Mouse (Mus musculus): ENCODE measurements around the gene Trove2. TPM values are rescaled to one million over a fixed set of nuclear protein-coding genes. Genes with fewer than 3 reads are reported as not detected.

Gene Trove2
- polyA plus RNA-seq, 1 experiment = 0.46 TPM

DNA sequence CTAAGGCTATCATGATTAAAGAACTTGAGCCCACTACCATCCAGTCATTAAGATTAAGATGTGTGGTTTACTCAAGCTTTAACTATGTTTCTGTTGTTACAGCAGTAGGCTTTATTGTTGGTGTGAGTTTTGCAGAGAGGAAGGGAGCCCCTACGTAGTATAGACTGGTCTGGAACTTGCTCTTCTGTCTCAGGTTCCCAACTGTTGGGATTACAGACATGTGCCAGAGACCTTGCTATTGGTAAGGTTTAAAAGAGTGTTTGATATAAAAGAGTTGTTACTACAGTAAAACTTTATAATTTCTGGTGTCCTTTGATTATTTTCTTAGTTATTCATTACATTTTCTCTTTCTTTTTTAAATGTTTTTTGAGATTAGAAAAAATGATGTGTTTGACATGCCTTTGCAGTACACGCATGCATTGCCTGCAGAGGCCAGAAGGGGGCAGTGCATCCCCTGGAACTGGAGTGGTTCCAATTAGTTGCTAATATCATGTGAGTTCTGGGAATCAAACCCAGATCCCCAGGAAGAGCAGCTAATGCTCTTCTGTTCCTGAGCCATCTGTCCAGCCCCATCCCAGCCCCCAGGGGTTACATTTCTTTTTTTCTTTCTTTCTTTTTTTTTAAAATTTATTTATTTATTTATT, 11.8 kb upstream of the Trove2 start:
- no peak overlapping the region for H3K27ac ChIP-seq (ENCODE audit: insufficient read depth, low read length)
- no peaks in the 10 kb centered on the region for H3K27me3 ChIP-seq (ENCODE audit: control insufficient read depth, insufficient read depth, low read length)
- no peaks in the 10 kb centered on the region for H3K36me3 ChIP-seq (ENCODE audit: control insufficient read depth, insufficient read depth, low read length)
- no peaks in the 10 kb centered on the region for H3K4me1 ChIP-seq (ENCODE audit: control insufficient read depth, insufficient read depth, insufficient read length)
- TF ChIP-seq CTCF (IDR thresholded peaks at IDR 0.05; ENCODE audit: extremely low read depth, insufficient read depth, insufficient read length, insufficient replicate concordance) = peak; percentile 74; the same call in 1 of the 2 replicates
- no peak for TF ChIP-seq POLR2A (IDR thresholded peaks at IDR 0.05; ENCODE audit: low read depth, low read length)
- WGBS = 84% methylated on average over 2 of the region's 2 CpGs
- no peak overlapping the region for H3K4me3 ChIP-seq (ENCODE audit: extremely low read depth, insufficient read depth, insufficient read length)
- peak in 1 of 2 experiments; percentile 54 for DNase-seq (ENCODE audit: low read depth in 1 of 2, low spot score in 2 of 2)

DNA sequence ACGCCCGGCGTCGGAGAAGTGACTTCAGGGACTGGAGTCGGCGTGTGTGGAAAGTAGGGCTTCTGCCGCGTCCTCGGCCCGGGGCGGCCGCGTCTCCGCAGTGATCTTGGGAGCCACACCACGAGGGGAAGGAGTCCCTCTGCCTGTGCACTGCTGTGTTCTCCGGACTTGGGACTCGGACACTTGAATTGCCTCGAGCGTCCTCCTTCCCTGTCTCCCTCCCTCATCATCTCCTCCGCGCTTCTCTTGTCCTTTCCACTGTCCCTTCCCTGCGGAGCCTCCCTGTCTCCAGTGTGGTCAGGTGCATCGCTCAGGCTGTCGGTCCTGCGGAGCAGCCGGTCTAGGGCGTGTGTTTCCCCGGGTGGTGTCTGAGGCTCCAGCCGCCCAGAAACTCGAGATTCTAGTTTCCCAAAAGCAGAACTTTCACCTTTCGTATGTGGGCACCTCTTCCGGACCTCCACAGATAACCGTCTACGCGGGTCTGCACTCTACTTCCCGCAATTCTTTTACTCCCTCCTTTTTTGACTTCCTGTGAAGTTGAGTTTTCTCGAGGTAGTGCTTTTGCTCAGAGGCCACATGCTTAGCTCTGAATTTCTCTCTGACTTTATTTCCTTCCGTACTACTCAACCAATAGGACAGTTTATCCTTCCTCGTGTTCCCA, 820 bp upstream of the Trove2 start:
- peak in 1 of 2 experiments; percentile 4 for DNase-seq (ENCODE audit: low read depth in 1 of 2, low spot score in 2 of 2)
- Histone ChIP-seq H3K27ac (ENCODE audit: insufficient read depth, low read length) (peak overlapping the region; percentile 76), H3K36me3 (ENCODE audit: control insufficient read depth, insufficient read depth, low read length) (no peaks in the 10 kb centered on the region; the same call in 1 of the 2 replicates), H3K4me1 (ENCODE audit: control insufficient read depth, insufficient read depth, insufficient read length) (no peaks in the 10 kb centered on the region; the same call in 1 of the 2 replicates), H3K4me3 (ENCODE audit: extremely low read depth, insufficient read depth, insufficient read length) (peak overlapping the region; percentile 69), H3K27me3 (ENCODE audit: control insufficient read depth, insufficient read depth, low read length) (no peaks in the 10 kb centered on the region)
- TF ChIP-seq CTCF (IDR thresholded peaks at IDR 0.05; ENCODE audit: extremely low read depth, insufficient read depth, insufficient read length, insufficient replicate concordance) (no peak), POLR2A (IDR thresholded peaks at IDR 0.05; ENCODE audit: low read depth, low read length) (no peak)
- 1% methylated on average over 31 of the region's 39 CpGs for WGBS

DNA sequence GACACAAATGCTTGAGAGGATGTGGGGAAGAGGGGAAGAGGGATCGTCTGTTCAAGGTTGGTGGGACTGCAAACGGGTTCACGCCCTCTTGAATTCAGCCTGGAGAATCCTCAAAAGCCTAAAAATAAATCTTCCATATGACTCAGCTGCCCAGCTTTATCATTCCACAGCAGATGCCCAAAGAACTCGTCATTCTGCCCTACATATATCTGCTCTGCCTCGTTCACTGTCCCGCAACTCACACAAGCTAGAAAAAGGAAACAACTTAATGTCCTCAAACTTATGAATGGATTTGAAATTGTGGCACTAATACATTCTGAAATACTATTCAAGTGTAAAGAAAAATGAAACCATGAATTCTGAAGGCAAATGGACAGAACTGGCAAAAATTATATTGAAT, 3.0 kb downstream of the Trove2 start:
- 76% methylated on average over 6 of the region's 6 CpGs for WGBS
- no peaks in the 10 kb centered on the region; the same call in 1 of the 2 replicates for H3K4me1 ChIP-seq (ENCODE audit: control insufficient read depth, insufficient read depth, insufficient read length)
- H3K36me3 ChIP-seq (ENCODE audit: control insufficient read depth, insufficient read depth, low read length) = 0 out of 2 replicates have a peak, but pooled peaks cover 2% of the 10 kb centered on the region
- no peak for DNase-seq (ENCODE audit: low read depth in 1 of 2, low spot score in 2 of 2)
- H3K27me3 ChIP-seq (ENCODE audit: control insufficient read depth, insufficient read depth, low read length) = no peaks in the 10 kb centered on the region
- no peak overlapping the region for H3K4me3 ChIP-seq (ENCODE audit: extremely low read depth, insufficient read depth, insufficient read length)
- TF ChIP-seq POLR2A (IDR thresholded peaks at IDR 0.05; ENCODE audit: low read depth, low read length) = no peak
- TF ChIP-seq CTCF (IDR thresholded peaks at IDR 0.05; ENCODE audit: extremely low read depth, insufficient read depth, insufficient read length, insufficient replicate concordance) = no peak
- no peak overlapping the region for H3K27ac ChIP-seq (ENCODE audit: insufficient read depth, low read length)

DNA sequence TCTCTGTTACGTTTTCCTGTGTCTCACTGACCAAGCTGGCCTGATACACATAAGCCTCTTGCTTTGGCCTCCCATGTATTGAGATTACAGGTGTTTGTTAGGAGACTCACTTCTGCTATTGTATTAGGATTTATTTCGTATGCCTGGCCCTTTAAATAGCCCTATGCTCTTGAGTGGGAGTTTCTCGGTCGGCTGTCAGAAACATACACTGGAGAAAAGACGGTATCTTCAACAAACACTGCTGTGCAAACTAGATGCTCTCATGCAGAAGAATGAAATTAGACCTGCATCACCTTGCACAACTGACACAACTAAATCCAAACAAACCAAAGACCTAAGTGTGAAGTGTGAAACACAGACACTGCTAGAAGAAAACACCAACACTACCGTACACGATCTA, 3.8 kb downstream of the Trove2 start:
- Histone ChIP-seq H3K4me3 (ENCODE audit: extremely low read depth, insufficient read depth, insufficient read length) (no peak overlapping the region), H3K27ac (ENCODE audit: insufficient read depth, low read length) (no peak overlapping the region), H3K36me3 (ENCODE audit: control insufficient read depth, insufficient read depth, low read length) (0 out of 2 replicates have a peak, but pooled peaks cover 2% of the 10 kb centered on the region), H3K4me1 (ENCODE audit: control insufficient read depth, insufficient read depth, insufficient read length) (no peaks in the 10 kb centered on the region; the same call in 1 of the 2 replicates), H3K27me3 (ENCODE audit: control insufficient read depth, insufficient read depth, low read length) (no peaks in the 10 kb centered on the region)
- 83% methylated on average over 7 of the region's 7 CpGs for WGBS
- no peak for DNase-seq (ENCODE audit: low read depth in 1 of 2, low spot score in 2 of 2)
- TF ChIP-seq CTCF (IDR thresholded peaks at IDR 0.05; ENCODE audit: extremely low read depth, insufficient read depth, insufficient read length, insufficient replicate concordance) (no peak), POLR2A (IDR thresholded peaks at IDR 0.05; ENCODE audit: low read depth, low read length) (no peak)

DNA sequence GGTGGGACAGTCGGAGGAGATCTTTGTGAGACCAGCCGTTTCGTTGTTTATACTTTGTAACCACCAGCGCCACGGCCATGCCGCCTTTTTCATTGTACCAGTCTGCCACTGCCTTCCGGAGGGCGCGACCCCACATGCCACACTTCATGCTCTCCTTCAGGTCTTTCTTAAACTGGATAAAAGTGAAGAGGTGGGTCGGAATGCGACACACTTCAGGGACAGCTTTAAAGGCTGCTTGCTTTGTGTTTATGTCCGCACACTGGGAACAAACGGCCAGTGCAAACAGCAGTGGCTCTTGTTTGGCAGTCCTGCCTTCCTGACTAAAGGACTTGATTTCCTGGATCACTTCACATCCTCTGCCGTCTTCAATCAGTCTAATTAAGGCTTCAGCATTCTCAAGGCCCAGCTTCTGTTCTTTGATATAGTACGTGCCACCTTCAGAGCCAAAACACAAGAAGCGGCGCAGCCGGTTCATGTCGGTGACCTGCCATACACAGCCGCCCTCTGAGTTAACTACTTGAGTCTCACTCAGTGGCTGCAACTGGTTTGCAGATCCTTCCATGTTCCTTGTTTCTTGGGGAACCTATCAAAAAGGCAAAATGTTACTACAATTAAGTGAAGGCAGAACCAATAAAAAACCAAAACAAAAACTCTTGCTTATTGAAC, 6.3 kb downstream of the Trove2 start:
- no peak overlapping the region for H3K4me3 ChIP-seq (ENCODE audit: extremely low read depth, insufficient read depth, insufficient read length)
- no peaks in the 10 kb centered on the region for H3K4me1 ChIP-seq (ENCODE audit: control insufficient read depth, insufficient read depth, insufficient read length)
- peaks cover 2% of the 10 kb centered on the region; the same call in 1 of the 2 replicates for H3K36me3 ChIP-seq (ENCODE audit: control insufficient read depth, insufficient read depth, low read length)
- TF ChIP-seq POLR2A (IDR thresholded peaks at IDR 0.05; ENCODE audit: low read depth, low read length) (no peak), CTCF (IDR thresholded peaks at IDR 0.05; ENCODE audit: extremely low read depth, insufficient read depth, insufficient read length, insufficient replicate concordance) (no peak)
- no peak overlapping the region for H3K27ac ChIP-seq (ENCODE audit: insufficient read depth, low read length)
- DNase-seq (ENCODE audit: low read depth in 1 of 2, low spot score in 2 of 2) = no peak
- WGBS = 89% methylated on average over 20 of the region's 20 CpGs
- no peaks in the 10 kb centered on the region for H3K27me3 ChIP-seq (ENCODE audit: control insufficient read depth, insufficient read depth, low read length)

DNA sequence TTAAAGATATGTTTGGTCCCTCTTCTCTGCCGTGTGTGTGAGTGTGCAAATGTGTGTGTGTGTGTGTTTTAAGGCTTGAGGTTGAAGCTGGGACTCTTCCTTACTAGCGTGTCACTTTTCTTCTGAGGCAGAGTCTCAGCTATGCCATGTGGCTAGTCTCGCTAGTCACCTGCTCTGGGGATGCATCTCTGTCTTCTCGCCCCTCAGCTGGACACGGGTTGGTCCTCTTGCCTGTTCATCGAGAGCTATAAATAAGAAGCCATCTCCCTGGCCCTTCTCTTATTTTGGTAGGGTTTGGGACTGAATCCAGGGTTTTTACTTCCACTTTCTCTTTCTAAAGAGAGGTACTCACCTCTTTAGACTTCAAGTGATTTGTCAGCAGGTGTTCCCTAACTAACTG, 10.6 kb downstream of the Trove2 start:
- Histone ChIP-seq H3K36me3 (ENCODE audit: control insufficient read depth, insufficient read depth, low read length) (peaks cover 2% of the 10 kb centered on the region; the same call in 1 of the 2 replicates), H3K27me3 (ENCODE audit: control insufficient read depth, insufficient read depth, low read length) (no peaks in the 10 kb centered on the region), H3K4me1 (ENCODE audit: control insufficient read depth, insufficient read depth, insufficient read length) (no peaks in the 10 kb centered on the region), H3K4me3 (ENCODE audit: extremely low read depth, insufficient read depth, insufficient read length) (no peak overlapping the region), H3K27ac (ENCODE audit: insufficient read depth, low read length) (no peak overlapping the region)
- TF ChIP-seq POLR2A (IDR thresholded peaks at IDR 0.05; ENCODE audit: low read depth, low read length) (no peak), CTCF (IDR thresholded peaks at IDR 0.05; ENCODE audit: extremely low read depth, insufficient read depth, insufficient read length, insufficient replicate concordance) (no peak)
- no peak for DNase-seq (ENCODE audit: low read depth in 1 of 2, low spot score in 2 of 2)
- WGBS = 84% methylated on average over 6 of the region's 6 CpGs

Data from spleen, adult 2 months (tissue).